Mouse (Mus musculus) layer of hippocampus, adult 8-10 months (tissue): Measurements from ENCODE around the gene Sema3f. TPM values are rescaled to one million over a fixed set of nuclear protein-coding genes. Genes with fewer than 3 reads are reported as not detected.

Experiments
- DNase-seq, 2 experiments: peaks; one replicate each; pipeline ENCODE4 v3.0.0; 2022; ENCODE audit warnings: low spot score in 2 of 2
- total RNA-seq, 4 experiments: library from RNA; stranded (reverse); gene quantifications; 2 replicates each; pipeline ENCODE4 v1.2.4; 2022

The Sema3f gene
- total RNA-seq, 4 experiments from 2014 or later = 5.4 to 9.3 (median 6.5) TPM

GRCm38 (mm10) chr9:107634406-107635278 lies 75.6 kb downstream of the Sema3f start:
- peak in 1 of 2 experiments; percentile 43 for DNase-seq

DNA sequence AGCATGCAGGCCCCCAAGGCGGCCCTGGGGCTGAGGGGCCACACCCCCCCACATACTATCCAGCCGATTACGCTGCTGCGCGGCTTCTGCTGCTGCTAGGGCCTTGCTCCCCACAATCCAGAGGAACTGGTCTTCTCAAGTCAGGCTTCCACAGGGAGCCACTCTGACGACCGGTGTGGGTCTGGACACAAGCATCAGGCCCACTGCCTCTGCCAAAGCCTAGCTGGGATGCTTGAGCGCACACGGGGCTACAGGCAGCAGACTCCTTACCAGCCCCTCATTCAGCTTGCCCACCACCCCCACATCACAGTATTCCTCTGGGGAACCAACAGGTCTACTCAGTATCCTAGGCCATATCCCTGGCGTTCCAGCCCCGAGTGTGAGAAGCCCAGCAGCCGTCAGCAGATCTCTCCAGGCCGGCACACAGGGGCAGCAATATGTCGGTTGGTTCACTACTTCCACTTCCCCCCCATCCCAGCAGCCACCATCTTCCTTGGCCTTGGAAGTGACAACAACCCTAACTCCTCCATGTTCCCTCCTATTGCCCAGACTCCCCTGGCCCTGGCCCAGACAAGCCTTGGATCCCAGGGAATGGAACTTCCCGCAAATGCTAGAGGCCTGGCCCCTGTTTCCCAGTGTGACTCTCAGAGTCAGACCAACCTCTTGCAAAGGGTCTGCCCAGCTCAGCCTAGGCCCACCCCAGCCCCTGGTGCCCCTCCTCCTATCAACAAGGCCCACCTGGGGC lies 76.4 kb downstream of the Sema3f start:
- no peak for DNase-seq

DNA sequence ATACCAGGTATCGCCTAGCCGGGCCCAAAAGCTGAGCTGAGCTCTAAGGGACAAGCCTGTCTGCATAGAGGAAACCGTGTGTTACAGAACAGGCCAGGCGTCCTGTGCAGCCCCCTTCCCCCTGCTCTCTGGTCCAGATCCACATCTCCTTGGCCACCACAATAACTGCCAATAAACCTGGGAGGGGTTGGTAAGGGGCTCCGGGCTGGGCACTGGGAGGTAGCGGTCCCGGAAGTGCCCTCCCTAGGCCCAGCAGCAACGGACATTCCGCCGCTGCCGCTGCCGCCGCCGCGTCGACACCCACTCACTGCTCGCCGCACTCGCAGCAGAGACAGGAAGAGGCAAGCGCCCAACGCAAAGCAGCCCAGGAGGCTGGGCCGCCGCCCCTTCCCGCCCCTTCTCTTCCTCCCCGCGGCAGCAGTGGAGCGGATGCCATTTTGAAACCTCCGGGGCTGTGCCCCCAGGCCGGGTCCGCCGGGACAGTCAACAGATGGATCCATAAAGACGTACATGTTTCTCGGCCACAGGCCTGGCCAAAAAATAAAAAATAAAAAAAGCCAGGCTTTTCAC lies 77.1 kb downstream of the Sema3f start:
- peak in 1 of 2 experiments; percentile 68 for DNase-seq

- DNase-seq = peak in 1 of 2 experiments; percentile 48
These were observed 77.8 kb downstream of the Sema3f start for GRCm38 (mm10) chr9:107632478-107632877.

DNA sequence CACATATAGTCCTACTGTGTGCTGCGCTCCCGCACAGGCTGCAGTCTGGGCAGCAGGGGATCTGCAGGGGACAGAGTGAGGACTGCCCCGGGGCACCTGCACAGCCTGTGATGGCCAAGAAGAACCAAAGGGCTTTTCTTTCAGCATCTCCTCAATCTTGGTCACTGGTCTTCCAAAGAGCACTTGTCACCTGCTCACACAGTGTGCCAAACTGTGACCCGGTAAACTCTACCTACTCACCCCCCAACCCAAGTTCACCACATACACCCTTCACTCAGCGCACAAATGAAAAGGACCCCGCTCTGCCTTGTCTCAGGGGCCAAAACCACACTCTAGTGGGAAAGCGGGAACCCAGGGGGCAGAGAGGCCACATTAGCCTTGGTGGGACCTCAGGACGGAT lies 78.4 kb downstream of the Sema3f start:
- no peak for DNase-seq

Other genes starting within 250 kb of the Sema3f start
- gene Tmem115, start 176.5 kb downstream of the Sema3f start, total RNA-seq = 10 to 100 TPM; 33.1 to 40.3 (median 36.2) TPM
- 10 to 100 TPM; 14.7 to 18.5 (median 16.5) TPM for gene Cyb561d2, start 168.3 kb downstream of the Sema3f start, total RNA-seq
- 10 to 100 TPM; 39.4 to 46.9 (median 44.5) TPM for gene Nprl2, start 168.2 kb downstream of the Sema3f start, total RNA-seq
- 1 to 10 TPM; 4.5 to 7.8 (median 6.3) TPM for gene Zmynd10, start 163.2 kb downstream of the Sema3f start, total RNA-seq
- 10 to 100 TPM; 17.3 to 22.5 (median 19.0) TPM for gene Rassf1, start 158.9 kb downstream of the Sema3f start, total RNA-seq
- gene Tusc2, start 147.2 kb downstream of the Sema3f start, total RNA-seq = 10 to 100 TPM; 73.2 to 83.4 (median 76.0) TPM
- gene Hyal2, start 142.5 kb downstream of the Sema3f start, total RNA-seq = 10 to 100 TPM; 12.9 to 16.6 (median 16.4) TPM
- 1 to 10 TPM; 7.6 to 9.7 (median 8.4) TPM for gene Hyal1, start 133.5 kb downstream of the Sema3f start, total RNA-seq
- gene Naa80, start 131.6 kb downstream of the Sema3f start, total RNA-seq = 10 to 100 TPM; 11.8 to 18.4 (median 15.4) TPM
- gene Hyal3, start 129.7 kb downstream of the Sema3f start, total RNA-seq = 1 to 10 TPM; 1.7 to 2.4 (median 1.9) TPM
- 10 to 100 TPM; 12.4 to 15.4 (median 14.0) TPM for gene Ifrd2, start 122.8 kb downstream of the Sema3f start, total RNA-seq
- 1 to 10 TPM; 2.9 to 5.0 (median 4.4) TPM for gene Sema3b, start 101.2 kb downstream of the Sema3f start, total RNA-seq
- 100 to 1,000 TPM; 218 to 272 (median 249) TPM for gene Gnai2, start 75.1 kb downstream of the Sema3f start, total RNA-seq
- gene Slc38a3, start 40.9 kb downstream of the Sema3f start, total RNA-seq = 10 to 100 TPM; 61.3 to 74.3 (median 69.2) TPM
- gene Gnat1, start 30.8 kb downstream of the Sema3f start, total RNA-seq = under 1 TPM; 0.14 to 0.43 (median 0.27) TPM
- 100 to 1,000 TPM; 136 to 170 (median 155) TPM for gene Rbm5, start 60.5 kb upstream of the Sema3f start, total RNA-seq
- 10 to 100 TPM; 60.2 to 80.8 (median 68.6) TPM for gene Rbm6, start 162.8 kb upstream of the Sema3f start, total RNA-seq
- 10 to 100 TPM; 21.0 to 30.2 (median 27.2) TPM for gene Mon1a, start 177.7 kb upstream of the Sema3f start, total RNA-seq
- gene Mst1r, start 196.4 kb upstream of the Sema3f start, total RNA-seq = 1 to 10 TPM; 1.5 to 3.9 (median 2.5) TPM
- gene Actl11, start 218.0 kb upstream of the Sema3f start, total RNA-seq = not detected
- 100 to 1,000 TPM; 470 to 535 (median 505) TPM for gene Camkv, start 225.2 kb upstream of the Sema3f start, total RNA-seq
- 10 to 100 TPM; 15.2 to 26.6 (median 19.9) TPM for gene Traip, start 239.7 kb upstream of the Sema3f start, total RNA-seq